Comparison of ENCODE assay signal across 8 mouse cellular contexts in the genomic region with DNA sequence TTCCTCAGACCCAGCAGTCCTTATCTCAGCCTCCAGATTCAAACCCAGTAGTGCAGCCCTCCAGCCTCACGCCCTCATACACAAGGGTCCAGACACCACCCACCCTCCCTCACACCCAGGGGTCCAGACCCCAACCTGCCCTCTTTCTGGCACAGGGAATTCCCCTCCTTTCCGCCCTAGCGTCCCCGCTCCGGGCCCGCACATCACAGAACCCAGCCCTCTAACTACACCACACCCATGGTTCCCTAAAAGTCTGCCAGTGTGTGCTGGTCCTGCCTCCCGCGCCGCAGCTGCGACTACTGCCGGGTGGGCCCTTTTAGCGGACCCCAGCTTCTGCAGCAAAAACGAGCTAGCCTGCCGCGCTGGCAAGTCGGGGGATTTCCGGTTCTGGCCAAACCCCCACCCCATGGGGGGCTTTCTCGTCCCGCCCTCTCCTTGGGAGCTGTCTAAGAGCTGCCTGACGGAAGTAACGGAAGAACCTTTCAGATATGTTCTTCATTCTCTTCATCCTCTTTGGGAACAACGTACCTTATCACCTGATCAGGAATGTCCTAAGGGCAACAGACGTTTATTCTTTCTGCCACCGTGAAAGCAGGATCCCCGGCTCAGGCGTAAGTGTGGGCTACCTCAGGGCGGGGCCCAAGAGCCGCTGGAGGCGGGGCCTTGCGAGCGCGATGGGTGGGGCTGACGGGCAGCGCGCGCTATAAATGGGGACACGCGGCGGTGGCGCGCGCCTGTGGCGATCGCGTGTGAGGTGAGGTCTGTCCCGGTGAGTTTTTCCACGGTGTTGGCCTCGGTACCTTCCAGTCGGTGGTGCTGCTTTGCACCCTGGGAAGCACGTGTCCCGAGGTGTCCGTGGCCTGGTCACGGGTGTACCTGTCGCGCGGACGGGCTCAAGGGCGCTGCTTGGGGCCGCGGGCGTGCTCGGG. TPM values are rescaled to one million over a fixed set of nuclear protein-coding genes. Genes with fewer than 3 reads are reported as not detected.
DNase-seq lines count a peak whose midpoint lies in the region; ATAC-seq and TF ChIP-seq lines count a peak whose summit lies in the region.

1700028J19Rik (minus strand) TSS at position 641 of the 929 bp plus-strand sequence.
2410002F23Rik (plus strand) TSS at position 668 of the 929 bp plus-strand sequence.

- H3K27ac ChIP-seq in bone marrow macrophage, adult 2 months (ENCODE audit: insufficient read depth, low read depth, low read length) = peak within 1 kb of the TSS; percentile 84
- peak within 1 kb of the TSS; percentile 74 for H3K27ac ChIP-seq in embryonic fibroblast, embryonic 13.5 days (ENCODE audit: insufficient read depth, low read length)
- H3K27ac ChIP-seq in kidney, embryonic 14.5 days (ENCODE audit: low read depth, low read length) = peak within 1 kb of the TSS; percentile 96
- H3K27ac ChIP-seq in limb, embryonic 15.5 days = peak within 1 kb of the TSS; percentile 99

- peaks cover 19% of the 10 kb centered on the region for H3K4me1 ChIP-seq in bone marrow macrophage, adult 2 months (ENCODE audit: control insufficient read depth, insufficient read depth, low read length)
- H3K4me1 ChIP-seq in embryonic fibroblast, embryonic 13.5 days (ENCODE audit: control insufficient read depth, insufficient read depth, low read length) = no peaks in the 10 kb centered on the region
- peaks cover 23% of the 10 kb centered on the region for H3K4me1 ChIP-seq in kidney, embryonic 14.5 days (ENCODE audit: control insufficient read depth, insufficient read depth, low read length)
- peaks cover 16% of the 10 kb centered on the region for H3K4me1 ChIP-seq in limb, embryonic 15.5 days

- peak within 1 kb of the TSS; percentile 83 for H3K4me3 ChIP-seq in bone marrow macrophage, adult 2 months (ENCODE audit: insufficient read depth, low read length)
- peak within 1 kb of the TSS; percentile 89 for H3K4me3 ChIP-seq in embryonic fibroblast, embryonic 13.5 days (ENCODE audit: insufficient read depth, low read length)
- peak within 1 kb of the TSS; percentile 96 for H3K4me3 ChIP-seq in kidney, embryonic 14.5 days (ENCODE audit: low read length)
- H3K4me3 ChIP-seq in limb, embryonic 15.5 days = peak within 1 kb of the TSS; percentile 74

- no peaks in the 10 kb centered on the region for H3K27me3 ChIP-seq in kidney, embryonic 14.5 days (ENCODE audit: control insufficient read depth, insufficient read depth, low read length)
- no peaks in the 10 kb centered on the region for H3K27me3 ChIP-seq in limb, embryonic 15.5 days

- peak within 1 kb of the TSS; percentile 95 for H3K9ac ChIP-seq in kidney, embryonic 14.5 days (ENCODE audit: low read depth, low read length)
- H3K9ac ChIP-seq in limb, embryonic 15.5 days = peak within 1 kb of the TSS; percentile 92

- WGBS in kidney, embryonic 14.5 days = 1% methylated on average over 54 of the region's 62 CpGs
- WGBS in limb, embryonic 15.5 days = under 1% methylated on average over 62 of the region's 62 CpGs

- no peak for TF ChIP-seq CTCF in bone marrow macrophage, adult 2 months (IDR thresholded peaks at IDR 0.05; ENCODE audit: low read depth, low read length)
- no peak for TF ChIP-seq CTCF in embryonic fibroblast, embryonic 13.5 days (IDR thresholded peaks at IDR 0.05; ENCODE audit: borderline replicate concordance, insufficient read depth, low read length)

- peak; percentile 87 for ATAC-seq in kidney, embryonic 14.5 days (ENCODE audit: low FRiP score, low TSS enrichment)
- peak; percentile 89 for ATAC-seq in limb, embryonic 15.5 days (ENCODE audit: insufficient number of reproducible peaks, low FRiP score, low TSS enrichment, low read depth)

- DNase-seq in A20 (ENCODE audit: low read depth, low spot score) = peak; percentile 94
- DNase-seq in heart, adult 9 months (ENCODE audit: low spot score in 2 of 2) = peak; percentile 88 to 93
- peak; percentile 66 to 88 for DNase-seq in monocyte, adult 2 months (ENCODE audit: low read depth in 1 of 2, low spot score in 2 of 2)
- DNase-seq in spleen, postnatal 36 days (ENCODE audit: low spot score in 2 of 2) = peak; percentile 85 to 89

- no peaks in the 10 kb centered on the region for H3K9me3 ChIP-seq in kidney, embryonic 14.5 days (ENCODE audit: control insufficient read depth, low read length)
- H3K9me3 ChIP-seq in limb, embryonic 15.5 days = no peaks in the 10 kb centered on the region

- TF ChIP-seq POLR2A in bone marrow macrophage, adult 2 months (IDR thresholded peaks at IDR 0.05; ENCODE audit: borderline replicate concordance, low read depth, low read length) = peak; percentile 93
- TF ChIP-seq POLR2A in embryonic fibroblast, embryonic 13.5 days (IDR thresholded peaks at IDR 0.05; ENCODE audit: low read depth, low read length) = peak; percentile 100

- peak within 1 kb of the TSS; percentile 88 for H3K4me2 ChIP-seq in kidney, embryonic 14.5 days (replicated peaks; ENCODE audit: low read depth, low read length)
- peak within 1 kb of the TSS; percentile 67 for H3K4me2 ChIP-seq in limb, embryonic 15.5 days

- peaks cover 34% of the 10 kb centered on the region for H3K36me3 ChIP-seq in kidney, embryonic 14.5 days (ENCODE audit: control insufficient read depth, insufficient read depth, low read length)
- peaks cover 31% of the 10 kb centered on the region for H3K36me3 ChIP-seq in limb, embryonic 15.5 days

RNA-seq across cellular contexts. Expression of gene 1700028J19Rik, which starts in this region (rescaled TPM):
- 1.0 and 1.6 TPM in 2 replicates for polyA plus RNA-seq in bone marrow macrophage, adult 2 months (2012; ENCODE audit: insufficient read depth, insufficient read length, missing spikeins)
- polyA plus RNA-seq in embryonic fibroblast, embryonic 13.5 days (2011; ENCODE audit: insufficient read length, low read depth, missing spikeins) = 0.75 and 1.1 TPM in 2 replicates
- 1.3 and 1.6 TPM in 2 replicates for polyA plus RNA-seq in kidney, embryonic 14.5 days (2014; fragmentation: Nextera tagmentation; extraction: Ambion mirVana)
- 0.51 and 1.0 TPM in 2 replicates for polyA plus RNA-seq in limb, embryonic 15.5 days (2015; fragmentation: Nextera tagmentation; extraction: Ambion mirVana)

RNA-seq across cellular contexts. Expression of gene 2410002F23Rik, which starts in this region (rescaled TPM):
- 18.4 and 21.7 TPM in 2 replicates for polyA plus RNA-seq in bone marrow macrophage, adult 2 months (2012; ENCODE audit: insufficient read depth, insufficient read length, missing spikeins)
- polyA plus RNA-seq in embryonic fibroblast, embryonic 13.5 days (2011; ENCODE audit: insufficient read length, low read depth, missing spikeins) = 71.4 and 78.0 TPM in 2 replicates
- 119 and 143 TPM in 2 replicates for polyA plus RNA-seq in kidney, embryonic 14.5 days (2014; fragmentation: Nextera tagmentation; extraction: Ambion mirVana)
- 163 and 183 TPM in 2 replicates for polyA plus RNA-seq in limb, embryonic 15.5 days (2015; fragmentation: Nextera tagmentation; extraction: Ambion mirVana)

Comparison
In these comparisons a context has a peak if more than half of its experiments do, and no peak if none do; other contexts are left out.
1. Peak in every context shown above with its lines: DNase-seq, ATAC-seq, H3K4me3 ChIP-seq and H3K27ac ChIP-seq.